Mouse (Mus musculus): Measurements from ENCODE around the gene Kantr. TPM values are rescaled to one million over a fixed set of nuclear protein-coding genes. Genes with fewer than 3 reads are reported as not detected.

Gene Kantr
- total RNA-seq, 2 experiments from 2014 or later: 8.9 to 9.1 TPM

DNA sequence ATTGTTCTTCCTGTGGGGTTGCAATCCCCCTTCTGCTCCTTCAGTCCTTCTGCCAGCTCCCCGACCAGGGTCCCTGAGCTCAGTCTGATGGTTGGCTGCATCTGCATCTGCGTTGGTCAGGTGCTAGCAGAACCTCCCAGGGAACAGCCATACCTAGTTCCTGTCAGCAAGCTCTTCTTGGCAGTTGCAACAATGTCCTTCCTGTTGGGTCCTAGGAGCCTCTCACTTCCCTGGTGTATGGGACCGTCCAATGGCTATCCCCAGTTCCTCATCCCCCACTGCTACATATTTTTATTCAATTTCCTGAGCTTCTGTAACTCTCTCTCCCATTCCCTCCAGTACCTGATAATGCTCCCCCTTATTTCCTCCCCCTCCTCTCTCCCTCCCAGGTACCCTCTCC, 42.5 kb downstream of the Kantr start:
- DNase-seq (ENCODE audit: low spot score in 2 of 2): no peak

GRCm38 (mm10) chrX:152279384-152279783, 47.9 kb downstream of the Kantr start:
- no peak for DNase-seq (ENCODE audit: low spot score in 2 of 2)

GRCm38 (mm10) chrX:152271189-152271588, 56.1 kb downstream of the Kantr start:
- DNase-seq (ENCODE audit: low spot score in 2 of 2): no peak

Other genes starting within 250 kb of the Kantr start
- gene Iqsec2, start 183.2 kb downstream of the Kantr start, total RNA-seq (2021): 10 to 100 TPM; 28.8 to 37.8 TPM
- 10 to 100 TPM; 59.1 to 94.0 TPM for gene Kdm5c, start 94.5 kb downstream of the Kantr start, total RNA-seq (2021)
- 10 to 100 TPM; 47.9 to 52.8 TPM for gene Tspyl2, start 14.9 kb upstream of the Kantr start, total RNA-seq (2021)
- gene Gpr173, start 41.2 kb upstream of the Kantr start, total RNA-seq (2021): 1 to 10 TPM; 1.1 to 1.5 TPM
- not detected for gene Cldn34a, start 235.8 kb upstream of the Kantr start, total RNA-seq (2021)